Mouse (Mus musculus): ENCODE data around the gene Pgap3. TPM values are rescaled to one million over a fixed set of nuclear protein-coding genes. Genes with fewer than 3 reads are reported as not detected.

Gene Pgap3
- polyA plus RNA-seq, 1 experiment from 2014 or later, result 17.4 TPM

DNA sequence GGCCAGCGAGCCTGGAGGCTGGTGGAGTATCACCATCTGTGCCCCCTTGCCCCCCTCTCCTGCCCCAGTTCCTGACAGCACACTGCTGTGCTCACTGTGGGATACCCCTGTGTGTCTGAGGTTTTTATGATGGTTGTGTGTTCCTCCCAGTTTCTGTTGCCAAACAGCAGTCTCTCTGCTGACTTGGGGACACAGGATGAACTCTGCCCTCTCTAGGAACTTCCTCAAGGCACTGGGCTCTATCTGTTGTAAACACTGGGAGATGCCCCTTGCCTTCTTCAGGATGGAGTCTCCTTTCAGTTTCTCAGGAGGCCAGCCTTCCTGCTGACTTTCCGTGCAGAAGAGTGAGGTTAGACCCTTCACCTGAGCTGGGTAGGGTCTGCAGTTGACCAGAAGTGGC is 13.9 kb upstream of the Pgap3 start:
- TF ChIP-seq CTCF (IDR thresholded peaks at IDR 0.05; ENCODE audit: low read depth), result no peak
- H3K4me1 ChIP-seq (replicated peaks; ENCODE audit: insufficient read depth, low read length), result peaks cover 31% of the 10 kb centered on the region
- ATAC-seq (replicated peaks; ENCODE audit: low FRiP score, low read depth) (no peak), DNase-seq (ENCODE audit: low spot score) (no peak)
- H3K4me3 ChIP-seq (replicated peaks; ENCODE audit: low read depth, low read length), result peak overlapping the region; percentile 99
- 0 out of 2 replicates have a peak, but pooled peaks cover under 1% of the 10 kb centered on the region for H3K36me3 ChIP-seq (ENCODE audit: insufficient read depth, low read length)
- peak overlapping the region; percentile 98; the same call in 1 of the 2 replicates for H3K9ac ChIP-seq (ENCODE audit: low read depth, low read length)
- H3K4me2 ChIP-seq (ENCODE audit: low read length), result peak overlapping the region; percentile 78
- H3K9me3 ChIP-seq (replicated peaks; ENCODE audit: low read length), result no peaks in the 10 kb centered on the region
- no peaks in the 10 kb centered on the region for H3K27me3 ChIP-seq (ENCODE audit: insufficient read depth, low read length)
- H3K27ac ChIP-seq, result no peak overlapping the region
- 21% methylated on average over 2 of the region's 2 CpGs for WGBS

DNA sequence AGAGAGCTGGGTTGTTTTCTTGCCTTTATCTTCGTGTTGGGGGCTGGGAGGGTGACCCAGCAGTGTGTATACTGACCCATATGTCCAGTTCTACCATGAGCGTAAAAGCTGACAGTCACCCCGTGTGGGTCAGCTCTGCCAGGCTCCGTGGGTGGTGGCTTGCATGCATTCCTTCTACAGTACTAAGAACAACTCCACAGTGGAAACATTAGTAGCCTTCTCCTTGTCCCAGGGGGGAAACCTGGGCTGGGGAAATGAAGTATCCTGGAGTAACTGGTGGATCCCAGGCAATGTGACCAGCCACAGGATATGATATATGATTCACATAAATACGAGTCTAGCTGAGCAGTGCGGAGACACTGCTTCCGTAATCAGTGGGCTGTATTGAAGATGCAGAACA is 13.4 kb upstream of the Pgap3 start:
- Histone ChIP-seq H3K36me3 (ENCODE audit: insufficient read depth, low read length) (no peaks in the 10 kb centered on the region), H3K9ac (ENCODE audit: low read depth, low read length) (peak overlapping the region; percentile 98), H3K9me3 (replicated peaks; ENCODE audit: low read length) (no peaks in the 10 kb centered on the region), H3K27ac (peak overlapping the region; percentile 98), H3K27me3 (ENCODE audit: insufficient read depth, low read length) (no peaks in the 10 kb centered on the region), H3K4me3 (replicated peaks; ENCODE audit: low read depth, low read length) (peak overlapping the region; percentile 99), H3K4me2 (ENCODE audit: low read length) (peak overlapping the region; percentile 78), H3K4me1 (replicated peaks; ENCODE audit: insufficient read depth, low read length) (peaks cover 31% of the 10 kb centered on the region)
- no peak for ATAC-seq (replicated peaks; ENCODE audit: low FRiP score, low read depth)
- DNase-seq (ENCODE audit: low spot score), result peak; percentile 46
- whole genome bisulfite sequencing, result 8% methylated on average over 7 of the region's 7 CpGs
- no peak for TF ChIP-seq CTCF (IDR thresholded peaks at IDR 0.05; ENCODE audit: low read depth)

DNA sequence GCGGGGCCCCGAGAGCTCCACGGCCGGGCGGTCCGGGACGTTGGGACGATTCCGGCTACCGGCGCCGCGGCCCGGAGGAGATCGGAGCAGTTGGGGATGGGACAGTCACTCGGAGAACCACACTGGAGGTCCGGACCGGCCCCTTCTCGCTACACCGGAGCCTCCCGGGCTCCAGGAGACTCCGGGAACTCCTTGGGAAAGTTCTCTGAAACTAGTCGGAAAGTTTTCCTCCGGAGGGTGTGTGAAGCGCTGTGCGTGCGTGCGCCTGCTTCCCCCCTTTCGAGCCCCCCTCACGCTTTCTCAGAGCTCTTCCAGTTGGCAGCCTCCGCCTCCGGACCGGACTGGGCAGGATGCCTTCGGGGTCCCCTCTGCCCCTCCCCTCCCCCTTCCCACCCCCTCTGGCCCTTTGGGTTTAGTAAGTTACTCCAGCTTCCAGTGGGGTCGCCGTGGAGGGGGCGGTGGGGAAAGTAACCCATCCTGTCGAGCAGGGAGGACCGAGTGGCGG is 12.6 kb upstream of the Pgap3 start:
- Histone ChIP-seq H3K9ac (ENCODE audit: low read depth, low read length) (peak overlapping the region; percentile 98), H3K4me1 (replicated peaks; ENCODE audit: insufficient read depth, low read length) (peaks cover 27% of the 10 kb centered on the region), H3K27me3 (ENCODE audit: insufficient read depth, low read length) (no peaks in the 10 kb centered on the region), H3K9me3 (replicated peaks; ENCODE audit: low read length) (no peaks in the 10 kb centered on the region), H3K4me3 (replicated peaks; ENCODE audit: low read depth, low read length) (peak overlapping the region; percentile 99), H3K36me3 (ENCODE audit: insufficient read depth, low read length) (no peaks in the 10 kb centered on the region), H3K4me2 (ENCODE audit: low read length) (peak overlapping the region; percentile 78), H3K27ac (peak overlapping the region; percentile 98)
- peak; percentile 65 for DNase-seq (ENCODE audit: low spot score)
- no peak for TF ChIP-seq CTCF (IDR thresholded peaks at IDR 0.05; ENCODE audit: low read depth)
- peak; percentile 31 for ATAC-seq (replicated peaks; ENCODE audit: low FRiP score, low read depth)
- under 1% methylated on average over 40 of the region's 40 CpGs for WGBS

DNA sequence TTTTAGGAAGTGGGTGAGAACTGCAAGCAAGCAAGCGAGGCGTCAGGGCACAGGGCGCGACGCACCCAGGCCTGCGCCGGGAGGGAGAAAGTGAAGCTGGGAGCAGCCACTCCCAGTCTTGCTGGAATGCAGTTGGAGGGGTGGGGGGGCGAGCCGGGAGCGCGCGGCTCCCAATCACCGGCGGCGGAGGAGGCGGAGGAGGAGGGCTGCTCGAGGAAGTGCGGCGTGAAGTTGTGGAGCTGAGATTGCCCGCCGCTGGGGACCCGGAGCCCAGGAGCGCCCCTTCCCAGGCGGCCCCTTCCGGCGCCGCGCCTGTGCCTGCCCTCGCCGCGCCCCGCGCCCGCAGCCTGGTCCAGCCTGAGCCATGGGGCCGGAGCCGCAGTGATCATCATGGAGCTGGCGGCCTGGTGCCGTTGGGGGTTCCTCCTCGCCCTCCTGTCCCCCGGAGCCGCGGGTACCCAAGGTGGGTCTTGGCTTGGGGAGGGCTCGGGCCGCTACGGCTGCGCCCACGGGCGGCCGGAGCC is 12.0 kb upstream of the Pgap3 start, which contains the start of gene Erbb2:
Gene Erbb2, plus strand, starts transcription at position 198 of the 524 bp plus-strand sequence.
- DNase-seq (ENCODE audit: low spot score) (peak; percentile 93), ATAC-seq (replicated peaks; ENCODE audit: low FRiP score, low read depth) (peak; percentile 71)
- H3K9me3 ChIP-seq (replicated peaks; ENCODE audit: low read length), result no peaks in the 10 kb centered on the region
- peak within 1 kb of the TSS; percentile 98 for H3K9ac ChIP-seq (ENCODE audit: low read depth, low read length)
- no peak for TF ChIP-seq CTCF (IDR thresholded peaks at IDR 0.05; ENCODE audit: low read depth)
- peaks cover 27% of the 10 kb centered on the region for H3K4me1 ChIP-seq (replicated peaks; ENCODE audit: insufficient read depth, low read length)
- H3K4me3 ChIP-seq (replicated peaks; ENCODE audit: low read depth, low read length), result peak within 1 kb of the TSS; percentile 99
- no peaks in the 10 kb centered on the region for H3K36me3 ChIP-seq (ENCODE audit: insufficient read depth, low read length)
- H3K4me2 ChIP-seq (ENCODE audit: low read length), result peak within 1 kb of the TSS; percentile 78
- peak within 1 kb of the TSS; percentile 98 for H3K27ac ChIP-seq
- no peaks in the 10 kb centered on the region for H3K27me3 ChIP-seq (ENCODE audit: insufficient read depth, low read length)
- whole genome bisulfite sequencing, result 0% methylated on average over 46 of the region's 49 CpGs

DNA sequence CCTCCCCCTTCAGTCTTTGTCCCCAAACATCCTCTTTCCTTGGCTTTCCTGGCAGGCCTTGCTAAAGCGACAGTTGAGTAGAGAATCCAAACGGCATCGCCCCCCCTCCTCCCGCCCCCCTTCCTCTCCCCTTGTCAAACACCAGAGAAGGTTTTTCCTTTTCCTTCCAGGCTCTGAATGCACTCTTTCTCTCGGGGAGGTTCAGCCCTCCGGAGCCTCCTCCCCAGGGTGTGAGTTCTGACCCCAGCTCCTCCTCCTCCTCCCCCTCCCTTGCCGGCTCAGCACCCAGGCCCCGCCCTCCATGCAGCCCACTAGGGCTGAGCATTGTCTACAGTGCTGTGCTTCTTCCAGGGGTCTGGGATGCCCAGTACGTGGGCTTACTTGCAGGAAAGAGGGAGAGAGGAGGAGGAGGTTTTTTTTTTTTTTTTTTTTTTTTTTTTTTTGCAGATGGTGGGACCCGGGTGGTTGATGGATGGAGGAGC is 9.1 kb upstream of the Pgap3 start:
- ATAC-seq (replicated peaks; ENCODE audit: low FRiP score, low read depth), result peak; percentile 63
- H3K4me3 ChIP-seq (replicated peaks; ENCODE audit: low read depth, low read length), result no peak overlapping the region; the same call in 1 of the 2 replicates
- peak overlapping the region; percentile 21 for H3K4me2 ChIP-seq (ENCODE audit: low read length)
- H3K4me1 ChIP-seq (replicated peaks; ENCODE audit: insufficient read depth, low read length), result peaks cover 25% of the 10 kb centered on the region
- peak; percentile 88 for DNase-seq (ENCODE audit: low spot score)
- no peak for TF ChIP-seq CTCF (IDR thresholded peaks at IDR 0.05; ENCODE audit: low read depth)
- H3K9me3 ChIP-seq (replicated peaks; ENCODE audit: low read length), result no peaks in the 10 kb centered on the region
- peak overlapping the region; percentile 89 for H3K27ac ChIP-seq
- 0% methylated on average over 10 of the region's 10 CpGs for WGBS
- H3K9ac ChIP-seq (ENCODE audit: low read depth, low read length), result peak overlapping the region; percentile 42; the same call in 1 of the 2 replicates
- H3K27me3 ChIP-seq (ENCODE audit: insufficient read depth, low read length), result no peaks in the 10 kb centered on the region
- H3K36me3 ChIP-seq (ENCODE audit: insufficient read depth, low read length), result no peaks in the 10 kb centered on the region

DNA sequence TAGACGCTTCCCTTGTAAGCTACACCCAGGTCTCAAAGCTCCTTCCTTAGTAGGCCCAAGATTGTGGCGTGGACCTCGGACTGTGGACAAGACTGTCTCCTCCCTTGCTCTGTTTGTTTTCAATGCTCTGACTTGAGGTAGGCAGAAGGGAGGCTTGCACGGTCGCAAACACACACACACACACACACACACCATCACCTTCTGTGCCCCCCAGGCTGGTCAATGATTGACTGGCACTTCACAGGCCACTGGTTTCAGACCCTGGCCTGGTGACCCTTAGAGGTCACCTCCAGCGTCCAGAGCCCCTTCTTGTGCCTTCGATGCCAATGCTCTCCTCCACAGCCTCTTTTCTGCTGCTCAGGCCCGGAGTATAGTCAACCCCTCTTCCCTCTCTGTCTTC is 8.6 kb upstream of the Pgap3 start:
- DNase-seq (ENCODE audit: low spot score) (no peak), ATAC-seq (replicated peaks; ENCODE audit: low FRiP score, low read depth) (peak; percentile 59)
- Histone ChIP-seq H3K27ac (peak overlapping the region; percentile 89), H3K9ac (ENCODE audit: low read depth, low read length) (peak overlapping the region; percentile 42; the same call in 1 of the 2 replicates), H3K9me3 (replicated peaks; ENCODE audit: low read length) (no peaks in the 10 kb centered on the region), H3K4me1 (replicated peaks; ENCODE audit: insufficient read depth, low read length) (peaks cover 20% of the 10 kb centered on the region), H3K4me2 (ENCODE audit: low read length) (peak overlapping the region; percentile 21), H3K4me3 (replicated peaks; ENCODE audit: low read depth, low read length) (no peak overlapping the region; the same call in 1 of the 2 replicates), H3K27me3 (ENCODE audit: insufficient read depth, low read length) (no peaks in the 10 kb centered on the region), H3K36me3 (ENCODE audit: insufficient read depth, low read length) (no peaks in the 10 kb centered on the region)
- 25% methylated on average over 8 of the region's 8 CpGs for WGBS
- TF ChIP-seq CTCF (IDR thresholded peaks at IDR 0.05; ENCODE audit: low read depth), result no peak

Measured in kidney, postnatal 0 days (tissue).